Mouse (Mus musculus): ENCODE measurements at regions not wholly inside any gene's neighbourhood (a gene's known extent, or its start where the extent isn't known, plus 50 kb on each side); places are given as distances from the start of the nearest gene placed in this dataset.

DNA sequence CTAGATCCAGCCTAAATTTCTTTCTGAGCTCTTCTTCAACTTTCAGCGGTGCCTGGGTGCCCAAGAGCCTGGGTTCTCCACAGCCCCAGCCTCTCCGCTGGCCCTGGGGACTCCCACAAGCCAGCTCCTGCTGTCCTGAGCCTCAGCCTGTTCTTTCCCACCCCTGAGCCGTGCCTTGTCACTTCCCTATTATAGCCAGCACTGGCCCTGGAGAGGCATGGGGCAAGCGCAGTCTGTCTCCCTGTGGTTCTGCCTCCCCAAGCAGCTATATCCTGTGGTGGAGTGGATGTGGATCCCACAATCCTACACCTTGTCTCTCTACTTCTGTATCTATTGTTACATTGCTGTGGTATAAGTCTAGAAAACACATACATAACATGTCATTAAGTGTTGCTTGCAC is 128.6 kb upstream of the Hgf start:
- DNase-seq = no peak
- intact Hi-C loops (cut with DNase I) = no loop called here

DNA sequence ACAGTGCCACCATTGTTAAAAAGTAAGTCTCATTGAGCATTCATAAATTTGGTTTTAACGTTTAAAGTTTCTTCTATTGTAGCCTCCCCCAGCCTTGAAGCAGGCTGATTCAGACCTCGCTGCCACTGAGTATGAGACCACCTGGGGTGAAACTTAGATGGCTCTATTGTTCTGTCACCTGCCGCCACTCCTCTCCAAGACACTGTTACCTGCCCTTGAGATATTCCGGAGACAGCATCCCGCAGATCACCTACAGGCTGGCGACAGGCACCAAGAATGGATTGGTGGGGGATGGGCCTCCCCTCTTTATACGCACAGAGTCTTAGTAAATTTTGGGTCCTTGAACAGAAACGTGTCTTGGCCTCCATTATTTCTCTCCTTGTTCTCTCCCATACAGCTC is 128.0 kb upstream of the Hgf start:
- intact Hi-C loops (cut with DNase I) = no loop called here
- DNase-seq = no peak

DNA sequence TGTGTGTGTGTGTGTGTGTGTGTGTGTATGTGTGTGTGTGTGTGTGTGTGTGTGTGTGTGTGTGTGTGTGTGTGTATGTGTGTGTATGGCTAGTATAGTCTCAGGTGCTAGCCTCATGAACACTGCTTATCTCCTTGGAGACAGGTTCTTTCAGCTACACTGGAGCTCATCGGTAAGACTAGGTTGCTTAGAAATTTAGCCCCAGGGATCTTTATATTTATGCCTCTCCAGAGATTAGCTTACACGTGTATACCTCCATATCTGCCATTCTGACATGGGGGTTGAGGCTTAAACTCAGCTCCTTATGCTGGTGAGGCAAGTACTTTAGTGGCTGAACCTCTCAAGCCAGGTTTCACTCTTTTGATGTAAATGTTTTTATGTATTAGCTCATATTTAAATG is 127.0 kb upstream of the Hgf start:
- intact Hi-C loops (cut with DNase I) = no loop called here

DNA sequence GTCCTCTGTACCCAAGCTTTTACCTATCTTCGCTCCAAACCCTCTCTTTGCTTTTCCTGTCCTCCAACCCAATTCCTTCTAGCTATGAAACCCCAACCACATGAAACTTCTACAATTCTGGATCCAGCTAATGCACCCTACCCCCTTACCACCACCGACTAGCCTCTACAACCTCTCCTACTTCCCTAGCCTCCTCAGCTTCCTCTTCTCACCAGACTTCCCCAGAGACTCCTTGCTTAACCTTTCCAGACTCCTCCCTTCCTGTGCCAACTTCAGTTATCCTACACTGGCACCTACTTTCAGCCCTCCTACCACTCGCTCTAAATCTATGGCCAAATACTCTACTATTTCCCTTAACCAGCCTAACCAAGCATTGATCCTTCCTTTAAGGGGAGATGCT is 118.7 kb upstream of the Hgf start:
- intact Hi-C loops (cut with DNase I) = no loop called here
- DNase-seq = no peak

More for the DNA sequence above, 127.0 kb upstream of the Hgf start:
- DNase-seq = no peak

DNA sequence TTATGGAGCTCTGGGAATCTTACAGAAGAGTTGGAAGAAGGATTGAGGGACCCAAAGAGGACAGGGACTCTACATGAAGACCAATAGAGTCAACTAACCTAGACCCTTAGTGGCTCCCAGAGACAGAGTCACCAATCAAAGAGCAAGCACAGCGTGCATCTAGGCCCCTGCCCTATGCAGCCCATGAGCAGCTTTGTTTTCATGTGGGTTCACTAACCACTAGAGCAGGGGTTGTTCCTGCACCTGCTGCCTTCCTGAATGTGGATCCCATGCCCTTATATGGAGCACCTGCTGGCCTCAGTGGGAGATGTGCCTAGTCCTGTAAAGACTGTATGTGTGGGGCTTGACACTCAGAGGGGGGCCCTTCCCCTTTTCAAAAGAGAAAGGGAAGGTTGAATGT is 108.2 kb upstream of the Hgf start:
- intact Hi-C loops (cut with DNase I) = no loop called here
- DNase-seq = no peak

DNA sequence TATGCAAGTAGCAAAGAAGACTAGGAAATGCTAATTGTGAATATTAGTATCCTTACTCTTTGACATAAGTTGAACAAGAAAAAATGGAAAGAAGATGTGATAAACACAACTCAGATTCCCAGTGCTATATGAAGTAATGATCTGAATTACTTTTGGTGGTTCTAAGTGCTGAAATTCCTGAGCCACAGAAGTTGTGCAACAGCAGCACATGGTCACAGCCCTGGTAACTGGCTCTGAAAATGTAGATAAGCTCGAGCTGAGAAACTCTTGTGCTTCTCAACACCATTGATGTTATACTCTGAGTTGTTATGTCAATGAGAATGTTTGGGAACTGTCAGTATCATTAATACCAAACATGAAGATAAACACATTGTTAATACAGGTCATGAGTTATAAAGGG is 106.3 kb upstream of the Hgf start:
- DNase-seq = no peak
- intact Hi-C loops (cut with DNase I) = no loop called here

DNA sequence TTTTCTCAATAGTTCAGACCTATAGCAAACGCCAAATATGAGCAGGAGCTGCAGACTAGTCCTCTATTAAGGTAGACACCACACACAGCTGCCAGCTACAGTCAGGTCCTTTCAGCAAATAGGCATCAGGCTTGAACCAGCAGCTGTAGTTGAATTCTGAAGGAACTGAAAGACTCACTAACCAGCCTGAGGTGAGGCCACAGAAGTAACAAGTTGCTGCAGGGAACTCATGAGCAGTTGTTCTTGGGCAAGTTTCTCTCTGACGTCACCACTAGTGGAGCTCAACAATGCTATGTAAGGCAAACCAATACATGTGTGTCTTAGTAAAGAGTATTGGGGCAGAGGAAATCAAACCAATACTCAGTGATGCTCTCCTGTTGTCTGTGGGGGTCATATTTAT is 91.5 kb upstream of the Hgf start:
- no peak for DNase-seq
- intact Hi-C loops (cut with DNase I) = no loop called here

DNA sequence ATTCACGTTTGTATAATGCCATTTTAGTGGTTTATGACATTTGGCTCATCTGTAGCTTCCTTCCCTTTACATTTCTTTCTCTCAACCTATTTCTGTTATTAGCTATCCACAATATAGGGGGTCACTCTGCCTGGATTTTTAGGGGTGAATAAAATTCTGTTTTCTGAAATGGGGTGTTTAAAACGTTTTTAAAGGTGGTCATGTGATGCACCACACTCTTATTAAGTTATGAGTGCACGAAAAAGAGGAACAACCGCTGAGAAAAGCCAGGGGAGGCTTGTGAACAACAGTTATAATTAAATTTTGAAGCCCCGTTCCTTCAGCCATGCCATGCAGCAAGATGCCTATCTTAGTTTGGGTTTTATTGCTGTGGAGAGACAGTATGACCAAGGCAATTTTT is 87.0 kb upstream of the Hgf start:
- intact Hi-C loops (cut with DNase I) = no loop called here
- no peak for DNase-seq

DNA sequence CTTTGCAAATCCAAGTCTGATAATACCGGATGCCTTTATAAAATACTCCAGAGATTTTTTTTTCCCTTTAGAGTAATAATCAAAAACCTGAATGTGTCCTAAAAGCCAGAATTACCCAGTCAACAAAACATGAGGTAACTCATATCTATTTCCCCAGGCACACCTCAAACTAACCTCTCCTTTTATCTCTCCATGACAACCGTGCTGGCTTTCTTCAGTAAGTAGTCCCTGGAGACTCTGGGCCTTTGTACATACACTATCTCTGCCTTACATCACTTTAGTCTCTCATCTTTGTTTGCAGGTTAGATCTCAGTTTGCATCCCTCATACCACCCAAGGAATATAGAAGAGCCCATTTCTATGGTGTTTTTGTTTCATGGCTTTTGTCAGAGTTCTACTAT is 84.7 kb upstream of the Hgf start:
- DNase-seq = no peak
- intact Hi-C loops (cut with DNase I) = no loop called here

DNA sequence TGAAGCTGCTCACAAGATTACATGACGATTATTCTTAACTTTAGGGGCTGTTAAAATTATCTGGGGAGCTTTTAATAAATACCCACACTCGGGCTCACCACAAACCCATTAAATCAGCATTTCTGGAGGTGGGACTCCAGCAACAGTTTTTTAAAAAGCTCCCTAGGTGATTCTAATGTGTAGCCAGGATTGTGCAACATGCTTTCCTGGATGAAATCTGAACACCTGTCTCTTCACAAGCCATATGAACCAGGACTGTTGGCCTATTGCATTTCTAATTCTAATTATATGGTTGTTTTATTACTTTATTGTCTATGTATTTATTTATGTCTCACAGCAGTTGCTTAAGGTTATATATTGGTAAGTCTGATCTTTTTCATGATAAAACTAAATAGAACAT is 84.1 kb upstream of the Hgf start:
- DNase-seq = no peak
- intact Hi-C loops (cut with DNase I) = no loop called here

DNA sequence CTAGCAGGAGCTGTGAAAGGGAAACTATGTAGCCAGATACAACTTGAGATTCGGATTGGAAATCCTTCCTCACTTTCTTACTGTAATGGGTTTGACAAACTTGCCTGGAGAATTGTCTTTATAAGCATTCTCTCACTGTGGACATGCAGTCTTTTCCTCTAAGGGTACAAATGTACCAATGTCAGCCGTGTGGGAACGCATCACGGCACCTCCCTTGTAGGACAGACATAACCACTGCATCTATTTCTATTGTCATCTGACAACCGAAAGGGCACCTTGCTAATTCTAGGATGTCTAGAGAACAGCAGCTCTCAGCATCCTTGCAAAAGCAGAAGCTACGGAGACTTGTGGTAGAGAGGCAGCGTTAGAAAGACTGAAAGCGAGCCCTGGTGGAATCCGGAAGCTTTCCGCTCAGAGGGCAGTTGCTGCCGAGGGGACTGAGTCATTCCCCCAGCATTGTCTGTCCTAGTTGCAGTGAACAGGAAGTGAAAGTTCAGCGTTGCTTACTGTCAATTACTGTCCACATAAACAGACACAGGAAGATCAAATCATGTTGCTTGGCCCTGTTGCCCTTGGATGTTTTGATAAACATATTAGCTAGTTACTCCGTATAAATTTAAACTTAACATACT is 83.5 kb upstream of the Hgf start:
- intact Hi-C loops (cut with DNase I) = no loop called here
- DNase-seq = peak; percentile 47 to 52

DNA sequence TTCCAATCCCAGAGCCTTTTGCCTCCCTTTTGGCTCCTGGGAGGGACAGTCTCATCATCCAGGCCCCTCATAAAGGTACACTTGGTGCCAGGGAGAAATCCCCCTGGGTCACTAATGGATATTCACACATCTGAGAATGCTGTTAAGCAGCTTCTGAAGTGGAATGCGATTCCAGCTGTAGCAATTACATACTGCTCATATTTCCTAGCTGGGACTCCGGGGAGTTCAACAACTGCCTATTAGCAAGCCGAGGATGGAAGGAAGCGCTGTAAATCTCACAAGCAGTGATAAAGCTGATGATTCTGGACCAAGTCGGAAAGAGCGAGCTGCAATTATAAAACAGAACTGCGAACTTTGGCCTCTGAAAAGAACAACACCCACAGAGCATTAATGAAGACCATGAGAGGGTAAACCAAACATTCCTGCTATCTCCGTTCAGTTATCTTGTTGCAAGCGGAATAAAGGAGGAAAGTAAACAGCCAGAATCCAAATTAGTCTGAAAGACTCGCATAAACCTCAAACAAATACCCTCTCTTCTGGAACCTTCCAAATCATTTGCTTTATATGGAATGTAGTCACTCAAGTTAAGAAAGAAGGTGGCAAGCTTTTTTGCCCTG is 82.8 kb upstream of the Hgf start:
- DNase-seq = peak; percentile 4 to 22
- intact Hi-C loops (cut with DNase I) = no loop called here

DNA sequence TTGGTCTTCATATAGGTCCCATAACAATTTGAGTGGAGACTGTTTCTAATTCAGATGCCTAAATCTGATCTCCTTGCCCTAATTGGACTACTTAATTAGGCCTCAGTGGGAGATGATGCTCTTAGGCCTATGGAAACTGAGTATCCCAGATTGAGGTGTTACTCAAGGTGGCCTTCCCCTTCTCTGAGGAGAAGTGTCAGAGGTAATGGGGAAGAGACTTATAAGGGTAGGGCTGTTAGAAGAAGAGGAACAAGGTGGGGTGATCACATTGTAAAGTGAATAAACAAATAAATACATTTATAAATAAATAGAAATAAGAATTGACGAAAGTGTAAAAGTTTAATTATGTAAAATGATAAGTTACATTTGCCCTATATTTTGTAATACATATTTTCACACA is 65.3 kb upstream of the Hgf start:
- intact Hi-C loops (cut with DNase I) = no loop called here
- no peak for DNase-seq

DNA sequence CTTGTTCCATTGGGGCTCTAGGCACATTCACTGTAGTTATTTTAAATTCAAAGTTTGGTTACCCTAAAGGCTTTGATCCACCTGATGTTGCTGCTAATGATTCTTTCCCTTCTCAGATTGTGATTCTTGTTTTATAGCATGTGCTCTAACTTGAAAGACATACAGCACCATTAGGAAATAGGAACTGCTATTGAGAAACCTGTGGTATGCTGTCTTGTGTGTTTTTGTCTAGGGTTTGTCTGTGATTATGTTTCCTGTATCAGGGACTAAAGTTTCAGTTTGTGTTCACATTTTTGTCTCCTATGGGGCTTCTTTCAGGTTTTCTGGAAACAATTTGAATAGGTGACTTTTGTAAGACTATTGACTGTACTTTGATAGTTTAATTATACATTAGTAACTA is 63.5 kb upstream of the Hgf start:
- intact Hi-C loops (cut with DNase I) = no loop called here
- DNase-seq = no peak

DNA sequence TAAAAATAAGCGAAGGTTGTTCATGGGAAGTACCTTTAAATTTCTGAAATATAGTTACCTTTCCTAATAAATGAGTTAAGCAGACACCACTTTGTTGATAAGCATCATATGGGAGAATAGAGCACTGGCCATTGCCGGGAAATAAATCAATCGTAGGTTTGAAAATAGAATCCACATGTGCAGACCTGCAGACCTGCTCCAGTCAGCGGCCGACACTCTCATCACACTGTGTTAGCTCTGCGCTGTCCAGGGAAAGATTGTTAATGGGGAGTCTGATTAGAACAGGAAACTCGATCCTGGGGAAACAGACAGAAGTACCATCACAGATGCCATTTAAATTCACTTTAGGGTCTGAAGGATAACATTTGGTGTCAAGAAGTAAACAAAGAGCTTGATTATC is 53.4 kb upstream of the Hgf start:
- DNase-seq = no peak
- intact Hi-C loops (cut with DNase I) = no loop called here

All from heart, postnatal 36 days (tissue).